Mouse (Mus musculus): ENCODE results near the gene Ddost.

The Ddost gene

DNA sequence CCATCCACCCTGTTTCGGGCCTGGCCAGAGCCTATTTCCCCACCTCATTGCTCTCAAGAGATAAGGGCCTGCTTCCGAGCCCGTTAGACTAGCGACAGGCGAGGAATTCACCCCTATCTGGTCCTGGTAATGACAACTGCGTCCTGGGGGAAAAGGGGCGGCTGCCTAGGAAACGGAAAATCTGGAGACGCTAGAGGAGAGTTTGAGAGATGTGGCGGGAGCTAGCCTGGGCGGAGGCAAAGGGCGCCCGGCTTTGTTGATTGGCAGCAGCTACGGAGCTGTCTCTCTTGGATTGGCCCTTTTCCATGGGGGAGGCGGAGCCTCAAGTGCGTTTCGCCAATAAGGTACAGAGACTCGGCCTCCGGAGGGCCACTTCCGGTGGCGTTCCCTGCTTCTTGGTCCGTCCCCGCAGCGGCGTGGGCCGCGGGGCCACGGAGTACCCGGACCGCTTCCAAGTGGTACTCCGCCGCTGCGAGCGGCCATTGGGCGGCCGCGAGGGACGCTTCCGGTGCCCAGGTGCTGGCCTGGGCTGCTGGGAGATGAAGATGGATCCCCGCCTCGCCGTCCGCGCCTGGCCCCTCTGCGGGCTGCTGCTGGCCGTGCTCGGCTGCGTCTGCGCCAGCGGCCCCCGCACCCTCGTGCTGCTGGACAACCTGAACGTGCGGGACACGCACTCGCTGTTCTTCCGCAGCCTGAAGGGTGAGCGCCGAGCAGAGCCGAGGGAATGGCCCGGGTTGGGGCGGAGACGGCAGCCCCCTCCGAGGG, at the start of gene Ddost:
Gene Ddost, plus strand, starts transcription at position 391 of the 765 bp plus-strand sequence.
- DNase-seq (ENCODE audit: low read depth, low spot score) = peak; percentile 99

DNA sequence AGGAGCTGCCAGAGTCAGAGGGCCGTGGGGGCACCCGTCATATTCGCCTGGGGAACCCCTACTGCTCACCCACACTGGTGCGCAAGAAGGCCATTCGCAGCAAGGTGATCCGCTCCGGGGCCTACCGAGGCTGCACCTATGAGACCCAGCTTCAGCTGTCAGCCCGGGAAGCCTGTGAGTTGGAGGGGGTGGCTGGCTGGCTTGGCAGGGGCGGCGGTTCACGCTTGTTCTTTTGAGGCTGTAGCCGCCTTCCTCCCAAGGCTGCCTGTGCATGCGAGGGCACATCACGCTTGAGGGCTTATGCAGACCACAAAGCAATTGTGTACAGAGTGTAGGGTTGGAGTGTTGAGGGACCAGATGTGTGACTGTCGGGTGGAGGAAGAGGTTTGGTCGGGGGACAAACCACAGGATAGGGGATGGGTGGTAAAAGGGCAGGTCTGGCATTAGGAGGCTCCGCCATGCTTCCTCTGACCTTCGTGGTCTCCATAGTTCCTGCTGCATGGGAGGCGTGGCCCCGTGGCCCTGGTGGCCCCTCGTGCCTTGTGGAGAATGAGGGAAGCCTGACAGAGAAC, 47.3 kb upstream of the Ddost start:
- no peak for DNase-seq (ENCODE audit: low read depth, low spot score)

DNA sequence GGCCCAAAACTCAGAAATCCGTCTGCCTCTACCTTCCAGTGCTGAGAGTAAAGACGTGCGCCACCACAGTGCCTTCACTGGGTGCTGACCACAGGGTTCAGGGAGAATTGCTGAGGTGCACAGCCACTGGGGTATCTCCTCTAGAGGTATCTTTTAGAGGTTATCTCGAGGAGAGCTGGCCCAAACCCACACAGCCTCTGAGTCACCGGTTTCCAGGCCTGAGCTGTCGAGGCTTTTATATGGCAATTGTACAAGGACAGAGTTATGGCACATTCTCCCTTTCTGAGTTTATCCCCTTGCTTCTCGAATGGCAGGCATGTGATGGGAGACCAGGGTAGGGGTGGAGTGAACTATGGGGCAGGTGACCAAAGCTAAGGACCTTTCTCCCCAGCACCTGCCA, 45.9 kb upstream of the Ddost start:
- DNase-seq (ENCODE audit: low read depth, low spot score) = no peak

DNA sequence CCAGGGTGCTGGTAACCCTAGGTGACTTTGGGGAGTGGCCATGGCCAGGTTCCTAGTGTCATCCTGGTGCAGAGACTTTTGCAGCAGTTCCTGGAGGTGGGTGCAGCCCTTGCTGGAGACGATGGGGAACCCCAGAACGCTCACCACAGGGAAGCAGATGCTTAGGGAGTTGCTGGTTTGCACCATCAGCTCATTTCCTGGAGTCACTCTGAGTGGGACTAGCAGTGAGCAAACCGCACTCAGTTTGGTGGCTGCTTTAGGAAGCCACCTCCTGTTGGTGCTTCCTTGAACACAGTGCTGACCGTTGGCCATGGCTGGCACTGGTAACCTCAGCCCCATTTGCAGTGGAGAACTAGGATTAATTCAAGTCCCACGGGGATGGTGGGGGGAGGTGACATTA, 45.0 kb upstream of the Ddost start:
- no peak for DNase-seq (ENCODE audit: low read depth, low spot score)

DNA sequence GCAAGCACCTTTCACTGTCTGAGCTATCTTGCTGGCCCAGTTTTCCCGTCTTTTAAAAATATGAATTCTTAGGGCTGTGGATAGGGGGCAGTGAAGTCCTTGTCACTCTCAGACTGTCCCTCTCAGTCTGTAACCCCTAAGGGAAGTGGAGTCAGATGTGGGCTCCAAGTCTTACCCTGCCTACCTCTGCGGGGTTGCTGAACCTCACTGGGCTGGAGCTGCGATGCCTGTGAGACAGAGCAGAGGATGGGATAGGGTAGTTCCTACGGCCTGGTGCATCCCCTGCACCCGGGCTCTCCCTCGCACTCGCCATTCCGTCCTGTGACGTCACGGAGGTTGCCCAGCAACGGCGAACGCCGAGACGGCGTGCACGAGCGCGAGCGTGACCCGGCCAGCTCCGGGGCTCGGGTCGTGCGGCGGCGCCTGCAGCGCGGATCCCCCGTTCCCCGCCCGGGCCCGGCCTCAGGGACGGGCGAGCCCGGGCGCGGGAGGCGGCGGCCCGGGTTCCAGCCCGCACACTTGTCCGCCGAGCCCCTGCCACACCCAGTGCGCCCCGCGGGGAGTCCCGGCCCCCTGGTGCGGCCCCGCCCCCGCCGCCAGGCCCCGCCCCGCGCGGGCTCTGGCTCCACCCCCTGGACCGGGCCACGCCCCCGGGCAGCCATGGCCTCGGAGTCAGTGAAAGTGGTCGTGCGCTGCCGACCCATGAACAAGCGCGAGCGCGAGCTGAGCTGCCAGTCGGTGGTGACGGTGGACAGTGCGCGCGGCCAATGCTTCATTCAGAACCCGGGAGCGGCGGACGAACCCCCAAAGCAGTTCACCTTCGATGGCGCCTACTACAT, 42.5 kb upstream of the Ddost start:
- peak; percentile 60 for DNase-seq (ENCODE audit: low read depth, low spot score)

DNA sequence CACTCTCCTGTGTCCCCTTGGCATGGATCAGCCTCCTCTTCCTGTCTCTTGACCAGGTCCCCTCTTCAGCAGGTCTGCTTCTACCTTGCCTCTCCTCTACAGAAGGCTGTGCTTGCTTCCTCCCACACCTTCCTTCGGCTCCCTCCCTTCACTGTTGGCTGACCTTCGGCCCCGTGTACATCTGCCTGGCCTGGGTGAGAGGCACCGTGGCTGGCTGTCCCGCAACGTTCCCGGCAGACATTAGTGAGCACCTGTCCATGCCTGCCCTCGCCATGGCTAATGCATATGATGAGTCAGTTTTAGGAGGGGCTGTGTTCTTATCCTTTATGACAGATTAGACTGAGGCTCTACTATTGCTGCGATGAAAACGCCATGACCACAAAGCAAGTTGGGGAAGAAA, 36.7 kb upstream of the Ddost start:
- DNase-seq (ENCODE audit: low read depth, low spot score) = no peak

DNA sequence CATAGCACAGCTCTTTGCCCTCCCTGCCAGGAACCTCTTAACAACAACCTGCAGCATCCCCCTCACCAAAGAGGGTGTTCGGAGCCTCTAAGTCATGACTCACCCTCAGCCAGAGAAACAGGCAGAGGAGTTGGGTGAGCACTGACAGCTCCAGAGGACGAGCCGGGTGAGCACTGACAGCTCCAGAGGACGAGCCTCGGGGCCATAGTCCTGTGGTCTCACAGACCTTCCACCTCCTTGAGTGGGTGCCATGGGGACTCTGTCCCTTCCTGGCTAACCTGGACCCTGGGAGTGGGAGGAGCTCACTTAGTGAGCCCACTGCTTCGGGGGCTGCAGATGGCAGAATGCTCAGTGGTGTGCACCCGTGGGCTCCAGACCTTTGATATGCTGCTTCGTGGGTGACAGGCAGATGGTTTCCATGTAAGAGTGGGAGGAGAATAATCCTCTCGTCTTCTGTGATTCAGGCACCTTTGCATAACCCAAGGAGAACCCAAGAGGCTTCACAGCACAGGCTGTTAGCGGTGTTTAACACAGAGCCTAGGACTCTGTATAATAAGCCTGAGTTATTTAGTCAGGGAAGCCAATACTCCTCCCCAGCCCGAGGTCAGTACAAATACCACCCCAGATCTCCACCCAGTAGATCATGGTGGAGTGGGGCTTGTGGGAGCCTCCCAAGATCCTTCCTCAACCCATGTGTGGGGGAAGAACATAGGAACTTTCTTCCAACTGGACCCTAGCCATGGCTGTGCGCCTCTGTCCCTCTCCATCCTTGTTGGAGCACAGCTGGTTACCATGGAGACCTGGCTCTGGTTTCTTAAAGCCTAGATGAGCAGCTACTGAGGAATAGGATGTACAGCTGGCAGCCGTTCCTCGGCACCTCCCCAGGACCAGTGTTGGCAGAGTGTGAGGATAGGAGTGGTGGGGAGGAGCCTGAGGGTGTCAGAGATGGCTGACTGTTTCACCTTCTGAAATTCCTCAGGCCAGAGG, 32.2 kb upstream of the Ddost start:
- peak; percentile 89 for DNase-seq (ENCODE audit: low read depth, low spot score)

DNA sequence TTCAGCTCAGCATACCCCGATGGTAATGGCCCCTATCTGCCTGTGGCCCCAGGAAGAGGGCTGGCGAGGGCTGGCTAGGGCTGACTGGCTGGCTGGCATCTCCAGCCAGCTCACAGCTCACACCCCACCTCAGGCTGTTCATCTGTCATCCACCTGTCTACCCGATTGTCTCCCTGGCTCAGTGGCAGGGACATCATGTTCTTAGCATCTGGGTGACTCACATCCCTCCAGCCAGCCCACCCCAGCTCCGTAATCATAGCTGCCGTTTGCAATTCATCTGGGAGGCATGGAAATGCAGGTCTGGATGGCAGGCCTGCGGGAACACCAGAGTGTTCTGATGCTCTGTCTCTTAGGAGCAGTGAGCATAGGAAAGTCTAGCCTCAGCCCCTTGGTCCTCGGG, 26.2 kb upstream of the Ddost start:
- DNase-seq (ENCODE audit: low read depth, low spot score) = no peak

DNA sequence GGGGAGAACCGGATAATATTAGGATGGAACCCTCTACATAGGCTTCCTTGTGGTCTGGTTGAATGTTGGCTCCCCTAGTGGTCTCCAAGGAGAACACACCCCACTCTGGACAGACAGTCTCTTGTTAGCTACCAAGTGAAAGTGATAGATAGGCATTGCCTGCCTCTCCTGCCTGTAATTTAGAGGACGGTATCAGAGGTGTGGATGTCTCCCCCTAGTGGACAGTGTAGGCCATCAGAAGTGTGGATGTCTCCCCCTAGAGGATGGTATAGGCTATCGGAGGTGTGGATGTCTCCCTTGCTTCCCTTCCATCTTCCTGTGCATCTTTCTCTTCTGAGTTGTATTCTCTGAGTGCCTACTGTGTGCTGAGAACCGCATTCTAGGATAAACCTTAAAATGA, 21.7 kb upstream of the Ddost start:
- DNase-seq (ENCODE audit: low read depth, low spot score) = peak; percentile 80

DNA sequence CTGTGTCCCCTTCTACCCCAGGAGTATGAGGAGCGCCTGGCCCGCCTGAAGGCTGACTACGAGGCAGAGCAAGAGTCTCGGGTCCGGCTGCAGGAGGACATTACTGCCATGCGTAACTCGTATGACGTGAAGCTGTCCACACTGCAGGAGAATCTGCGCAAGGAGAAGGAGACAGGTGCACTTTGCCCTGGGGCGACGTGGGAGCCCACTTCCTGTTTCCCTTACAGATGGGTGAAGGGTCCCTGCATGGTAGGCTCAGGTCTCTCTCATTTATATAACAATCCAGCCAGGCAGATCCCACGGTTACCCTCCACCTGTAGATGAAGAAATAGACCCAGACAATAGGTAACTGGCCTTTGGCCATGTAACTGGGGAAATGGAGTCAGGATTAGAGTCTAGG, 18.1 kb upstream of the Ddost start:
- no peak for DNase-seq (ENCODE audit: low read depth, low spot score)

DNA sequence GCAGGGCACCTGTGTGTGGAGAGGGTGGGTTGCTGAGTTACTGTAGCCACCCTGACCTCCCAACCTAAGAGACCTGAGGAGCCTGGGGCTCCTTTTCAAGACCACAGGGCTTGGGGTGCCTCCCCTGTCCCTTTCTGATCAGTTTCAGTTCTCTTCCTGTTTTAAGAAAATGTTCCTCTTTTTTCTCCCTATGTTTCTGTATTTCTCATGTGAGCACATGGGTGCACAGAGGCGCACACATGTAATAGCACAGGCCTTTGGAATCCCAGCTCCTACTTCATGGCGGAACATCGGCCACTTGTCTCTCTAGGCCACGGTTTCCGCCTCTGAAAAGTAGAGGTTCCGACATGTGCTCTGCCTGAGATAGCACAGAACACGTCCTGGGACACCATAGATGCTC, 15.8 kb upstream of the Ddost start:
- DNase-seq (ENCODE audit: low read depth, low spot score) = no peak

DNA sequence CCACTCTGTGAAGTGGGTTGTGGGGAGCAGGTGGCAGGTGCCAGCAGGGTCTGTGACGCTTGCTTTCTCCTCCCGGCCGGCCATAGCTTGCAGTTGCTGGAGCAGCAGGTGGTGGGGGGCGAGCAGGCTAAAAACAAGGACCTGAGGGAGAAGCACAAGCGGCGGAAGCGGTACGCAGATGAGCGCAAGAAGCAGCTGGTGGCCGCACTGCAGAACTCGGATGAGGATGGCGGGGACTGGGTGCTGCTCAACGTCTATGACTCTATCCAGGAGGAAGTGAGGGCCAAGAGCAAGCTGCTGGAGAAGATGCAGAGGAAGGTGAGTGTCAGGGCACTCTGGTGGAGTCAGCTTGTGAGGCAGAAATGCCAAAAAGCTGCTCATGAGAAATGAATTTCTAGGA, 12.5 kb upstream of the Ddost start:
- no peak for DNase-seq (ENCODE audit: low read depth, low spot score)

DNA sequence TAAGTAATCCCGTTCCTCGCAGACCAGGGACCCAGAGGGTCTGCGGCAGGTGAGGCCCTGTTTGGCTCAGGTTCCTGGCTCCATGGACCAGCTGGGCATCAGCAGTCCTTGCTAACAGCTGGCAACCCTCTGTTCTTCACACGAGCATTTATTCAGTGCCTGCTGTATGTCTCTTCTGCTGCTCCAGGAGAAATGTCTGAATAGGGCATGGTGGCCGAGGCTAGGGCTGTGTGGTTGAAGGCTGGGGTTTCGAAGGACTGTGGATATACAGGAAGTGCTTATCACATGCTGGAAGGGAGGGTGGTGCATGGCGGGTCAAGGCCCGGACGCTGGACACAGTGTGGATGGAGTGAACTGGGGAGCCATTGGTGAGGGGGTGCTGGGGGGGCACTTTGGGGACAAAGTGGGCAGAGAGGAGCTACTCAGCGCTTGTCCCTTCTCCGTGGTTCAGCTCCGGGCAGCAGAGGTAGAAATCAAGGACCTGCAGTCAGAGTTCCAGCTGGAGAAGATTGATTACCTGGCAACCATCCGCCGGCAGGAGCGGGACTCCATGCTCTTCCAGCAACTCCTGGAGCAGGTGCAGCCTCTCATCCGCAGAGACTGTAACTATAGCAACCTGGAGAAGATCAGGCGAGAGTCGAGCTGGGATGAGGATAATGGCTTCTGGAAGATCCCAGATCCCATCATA, 11.1 kb upstream of the Ddost start:
- DNase-seq (ENCODE audit: low read depth, low spot score) = no peak

DNA sequence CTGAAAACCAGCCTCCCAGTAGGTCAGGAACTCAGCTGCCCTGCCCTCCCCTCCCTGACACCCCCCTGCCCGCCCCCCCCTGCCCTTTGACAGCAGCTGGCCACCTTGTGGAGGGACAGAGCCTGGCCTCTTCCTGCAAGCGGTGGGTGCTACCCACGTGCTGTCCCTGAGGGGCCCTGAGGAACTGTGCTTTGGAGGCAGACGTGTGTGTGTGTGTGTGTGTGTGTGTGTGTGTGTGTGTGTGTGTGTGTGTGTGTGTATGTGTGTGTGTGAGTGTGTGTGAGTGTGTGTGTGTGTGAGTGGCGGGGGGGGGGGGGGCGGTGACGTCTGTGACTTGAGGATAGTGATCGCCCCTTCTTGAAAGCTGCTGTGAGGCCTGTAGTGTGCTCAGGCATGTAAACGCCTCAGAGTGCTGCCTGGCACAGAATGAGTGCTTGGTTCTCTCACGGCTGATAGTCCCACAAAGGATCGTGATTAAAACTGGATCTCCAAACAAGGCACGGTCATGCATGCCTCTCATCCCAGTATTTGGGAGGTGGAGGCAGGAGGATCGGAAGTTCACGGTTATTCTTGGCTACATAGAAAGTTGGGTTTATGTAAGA, 10.5 kb upstream of the Ddost start:
- DNase-seq (ENCODE audit: low read depth, low spot score) = no peak

DNA sequence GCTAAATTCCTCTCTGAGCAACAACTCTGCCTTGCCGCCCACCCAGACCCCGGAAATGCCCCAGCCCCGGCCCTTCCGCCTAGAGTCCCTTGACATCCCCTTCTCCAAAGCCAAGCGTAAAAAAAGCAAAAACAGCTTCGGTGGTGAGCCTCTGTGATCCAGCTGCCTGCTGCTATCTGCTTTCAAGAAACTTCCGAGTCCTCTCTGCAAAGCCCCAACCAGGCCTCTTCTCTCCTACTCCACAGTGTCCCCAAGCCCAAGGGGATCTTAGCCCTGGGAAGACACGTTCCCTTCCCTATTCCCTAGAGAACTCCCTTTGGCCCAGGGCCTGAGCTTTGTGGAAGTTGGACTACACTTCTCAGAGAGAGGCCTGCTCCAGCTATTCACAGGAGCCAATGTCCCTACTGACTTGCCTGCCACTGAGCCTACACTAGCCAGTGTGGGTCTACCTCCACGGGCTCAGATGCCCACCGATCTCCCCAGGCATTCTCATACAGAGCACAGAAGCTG, 3.2 kb upstream of the Ddost start:
- DNase-seq (ENCODE audit: low read depth, low spot score) = no peak

DNA sequence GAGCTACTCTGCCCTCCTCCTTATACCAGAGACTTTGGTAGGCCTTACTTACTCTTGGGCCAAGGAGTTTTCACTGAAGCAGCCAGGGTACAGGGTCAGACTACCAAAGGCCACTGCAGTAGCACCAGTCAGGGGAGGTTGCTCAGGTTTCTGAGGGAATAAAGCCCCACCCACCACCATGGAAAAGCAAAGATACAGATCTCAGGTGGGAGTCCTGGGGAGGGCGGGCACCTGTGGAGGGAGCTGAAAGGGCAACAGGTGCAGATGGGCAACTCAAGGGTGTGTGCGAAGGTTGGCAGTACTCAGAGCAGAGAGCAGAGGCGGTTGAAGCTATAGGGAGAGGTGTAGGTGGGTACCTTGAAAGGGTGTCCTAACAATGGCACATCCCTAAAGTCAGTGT, 1.5 kb upstream of the Ddost start:
- DNase-seq (ENCODE audit: low read depth, low spot score) = no peak

DNA sequence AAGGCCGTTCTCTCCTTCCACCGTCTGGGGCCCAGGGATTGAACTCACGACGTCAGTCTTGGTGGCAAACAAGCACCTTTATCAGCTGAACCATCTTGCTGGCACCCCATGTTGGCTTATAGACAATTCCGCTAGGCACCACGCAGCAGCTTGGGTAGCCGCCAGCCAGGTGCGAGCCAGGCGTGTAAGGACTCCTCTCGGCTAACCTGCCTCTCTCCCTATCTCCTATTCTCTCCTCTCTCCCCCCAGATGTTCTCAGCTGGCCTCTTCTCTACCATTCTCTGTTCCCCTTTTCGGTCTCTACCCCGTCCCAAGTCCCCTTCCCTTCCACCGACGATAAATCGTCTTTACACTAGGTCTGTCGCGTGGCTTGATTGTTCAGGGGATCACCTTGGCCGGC, 788 bp upstream of the Ddost start:
- DNase-seq (ENCODE audit: low read depth, low spot score) = no peak

DNA sequence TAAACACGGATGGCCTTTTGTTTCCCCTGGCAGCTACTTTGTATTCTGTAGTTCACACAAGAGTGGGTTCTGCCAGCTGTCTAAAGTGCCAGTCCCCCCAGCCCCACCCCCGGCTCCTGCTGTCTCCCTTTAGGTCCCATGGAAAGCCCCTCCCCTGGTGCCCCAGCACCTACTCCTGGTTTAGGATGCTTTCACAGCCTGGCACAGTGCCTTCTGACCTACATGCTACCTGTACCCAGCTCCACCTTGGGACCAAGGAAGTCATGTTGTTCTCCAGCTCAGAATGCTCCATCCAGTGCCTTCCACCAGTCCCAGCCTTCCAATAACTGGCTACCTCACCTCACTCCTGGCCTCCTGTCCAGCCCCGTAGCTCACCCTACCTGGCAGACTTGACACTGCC, 2.5 kb downstream of the Ddost start:
- DNase-seq (ENCODE audit: low read depth, low spot score) = no peak

DNA sequence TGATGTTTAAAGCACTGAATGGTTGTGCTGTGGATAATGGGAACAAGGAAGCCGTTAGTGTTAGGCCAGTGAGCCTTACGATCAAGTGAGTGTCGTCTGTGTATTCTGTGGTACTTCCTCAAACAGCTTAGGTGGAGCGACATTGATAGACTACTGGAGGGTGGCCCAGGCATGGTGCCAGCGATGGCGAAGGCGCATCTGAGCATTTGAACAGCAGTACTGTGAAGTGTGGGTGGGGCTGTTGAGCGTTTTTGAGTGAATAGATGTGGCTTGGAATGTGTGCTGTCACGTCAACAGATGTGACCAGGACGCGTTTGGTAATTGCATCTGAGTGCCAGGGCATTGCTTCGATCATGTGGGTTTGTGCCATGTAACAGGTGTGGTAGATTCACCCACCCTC, 3.2 kb downstream of the Ddost start:
- DNase-seq (ENCODE audit: low read depth, low spot score) = no peak

DNA sequence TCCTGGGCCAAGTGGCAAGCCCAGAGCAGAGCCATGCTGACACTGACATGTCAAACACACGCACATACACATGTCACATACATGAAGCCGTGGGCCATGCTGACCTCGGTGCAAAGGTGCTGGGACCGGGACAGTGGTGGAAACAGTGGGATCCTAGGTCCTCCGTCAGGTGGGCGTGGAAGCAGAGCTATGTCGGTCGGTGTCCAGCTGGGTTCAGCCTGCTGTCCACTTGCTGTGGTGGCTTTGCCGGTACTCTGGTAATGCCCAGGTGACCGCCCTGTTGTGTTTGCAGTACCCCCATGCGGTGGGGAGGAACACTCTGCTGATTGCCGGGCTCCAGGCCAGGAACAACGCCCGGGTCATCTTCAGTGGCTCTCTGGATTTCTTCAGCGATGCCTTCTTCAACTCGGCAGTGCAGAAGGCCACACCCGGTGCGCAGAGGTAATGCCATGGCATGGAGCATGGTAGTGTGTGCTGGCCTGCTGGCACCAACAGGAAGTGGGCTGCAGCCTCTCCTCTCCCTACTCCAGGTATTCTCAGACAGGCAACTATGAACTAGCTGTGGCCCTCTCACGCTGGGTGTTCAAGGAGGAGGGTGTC, 5.9 kb downstream of the Ddost start:
- no peak for DNase-seq (ENCODE audit: low read depth, low spot score)

Measured in telencephalon, adult 2 months (tissue).